Mouse (Mus musculus) left cerebral cortex, postnatal 4 days (tissue): ENCODE data around the gene 2310061I04Rik. TPM values are rescaled to one million over a fixed set of nuclear protein-coding genes. Genes with fewer than 3 reads are reported as not detected.

Experiments used
- DNase-seq: peaks from one replicate; pipeline ENCODE4 v3.0.0-alpha.2; 2022
- intact Hi-C: fragments of 180-260 bp; cut with DNase I; formaldehyde crosslinking; loops from one replicate; pipeline ENCODE4 v1.15.1; 2025
- total RNA-seq, 2 experiments: library from RNA; stranded (reverse); gene quantifications; 2 replicates each; pipeline ENCODE4 v1.2.3; 2021

The 2310061I04Rik gene
- total RNA-seq, 2 experiments from 2014 or later = 59.8 to 69.2 TPM

GRCm38 (mm10) chr17:35870884-35871696 is 26.1 kb downstream of the 2310061I04Rik start:
- DNase-seq = peak; percentile 36
- intact Hi-C loops = no loop called here

DNA sequence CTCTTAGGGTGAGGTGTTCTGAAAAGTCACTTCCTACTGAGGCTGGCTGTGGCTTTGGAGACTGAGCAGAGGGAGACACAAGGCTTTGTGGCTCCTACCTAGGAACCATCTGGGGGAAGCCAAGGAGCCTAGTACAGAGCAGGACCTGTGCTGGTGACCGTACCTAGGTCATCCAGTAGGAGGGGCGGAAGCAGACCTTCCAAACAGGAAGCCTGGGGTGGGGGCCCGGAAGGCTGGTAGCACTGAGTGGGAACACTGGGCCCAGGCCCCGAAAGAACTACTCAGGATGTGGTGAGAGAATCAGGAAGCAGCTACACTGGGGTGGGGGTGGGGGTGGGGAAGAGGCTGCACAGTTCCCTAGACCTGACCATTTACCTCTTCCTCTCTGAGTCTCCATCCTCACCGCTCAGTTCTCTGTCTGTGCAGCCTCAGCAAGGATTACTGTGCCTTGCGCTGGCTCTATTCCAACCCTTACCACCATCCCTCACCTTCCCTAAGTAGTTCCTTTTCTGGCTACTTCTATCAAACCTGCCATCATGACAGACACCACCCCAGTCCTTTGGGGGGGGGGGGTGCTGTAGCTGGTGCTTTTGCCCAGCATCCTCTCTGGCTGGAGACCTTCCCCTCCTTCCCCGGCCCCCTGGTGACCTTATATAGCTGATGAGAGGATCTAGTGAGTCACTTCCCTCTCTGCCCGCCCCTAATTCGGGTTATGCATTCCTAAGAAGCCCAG is 26.9 kb downstream of the 2310061I04Rik start:
- intact Hi-C loops = no loop called here

GRCm38 (mm10) chr17:35869346-35870067 is 27.7 kb downstream of the 2310061I04Rik start:
- DNase-seq = peak; percentile 26
- intact Hi-C loops = no loop called here

More for the DNA sequence above, 26.9 kb downstream of the 2310061I04Rik start:
- DNase-seq = no peak

DNA sequence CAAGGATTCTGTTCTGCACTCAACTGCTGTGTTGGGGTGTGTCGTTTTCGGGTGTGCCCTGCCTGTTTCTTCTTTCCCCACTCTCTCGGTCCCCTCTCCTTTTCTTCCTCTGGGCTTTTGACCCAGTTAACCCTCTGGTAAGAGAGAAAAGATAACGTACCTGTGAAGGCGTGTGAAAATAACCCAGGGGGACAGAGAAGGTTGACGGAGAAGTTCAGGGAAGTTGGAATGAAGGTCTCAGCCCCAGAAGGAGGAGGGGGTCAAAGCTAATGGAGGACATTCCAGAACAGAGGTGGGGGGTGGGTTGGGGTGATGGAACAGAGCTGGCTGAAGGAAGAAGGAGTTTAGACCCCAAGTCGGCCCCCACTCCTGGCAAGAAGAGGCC is 28.3 kb downstream of the 2310061I04Rik start:
- no peak for DNase-seq
- intact Hi-C loops = no loop called here

- intact Hi-C loops = no loop called here
These were observed 28.9 kb downstream of the 2310061I04Rik start for GRCm38 (mm10) chr17:35868165-35868820.

DNA sequence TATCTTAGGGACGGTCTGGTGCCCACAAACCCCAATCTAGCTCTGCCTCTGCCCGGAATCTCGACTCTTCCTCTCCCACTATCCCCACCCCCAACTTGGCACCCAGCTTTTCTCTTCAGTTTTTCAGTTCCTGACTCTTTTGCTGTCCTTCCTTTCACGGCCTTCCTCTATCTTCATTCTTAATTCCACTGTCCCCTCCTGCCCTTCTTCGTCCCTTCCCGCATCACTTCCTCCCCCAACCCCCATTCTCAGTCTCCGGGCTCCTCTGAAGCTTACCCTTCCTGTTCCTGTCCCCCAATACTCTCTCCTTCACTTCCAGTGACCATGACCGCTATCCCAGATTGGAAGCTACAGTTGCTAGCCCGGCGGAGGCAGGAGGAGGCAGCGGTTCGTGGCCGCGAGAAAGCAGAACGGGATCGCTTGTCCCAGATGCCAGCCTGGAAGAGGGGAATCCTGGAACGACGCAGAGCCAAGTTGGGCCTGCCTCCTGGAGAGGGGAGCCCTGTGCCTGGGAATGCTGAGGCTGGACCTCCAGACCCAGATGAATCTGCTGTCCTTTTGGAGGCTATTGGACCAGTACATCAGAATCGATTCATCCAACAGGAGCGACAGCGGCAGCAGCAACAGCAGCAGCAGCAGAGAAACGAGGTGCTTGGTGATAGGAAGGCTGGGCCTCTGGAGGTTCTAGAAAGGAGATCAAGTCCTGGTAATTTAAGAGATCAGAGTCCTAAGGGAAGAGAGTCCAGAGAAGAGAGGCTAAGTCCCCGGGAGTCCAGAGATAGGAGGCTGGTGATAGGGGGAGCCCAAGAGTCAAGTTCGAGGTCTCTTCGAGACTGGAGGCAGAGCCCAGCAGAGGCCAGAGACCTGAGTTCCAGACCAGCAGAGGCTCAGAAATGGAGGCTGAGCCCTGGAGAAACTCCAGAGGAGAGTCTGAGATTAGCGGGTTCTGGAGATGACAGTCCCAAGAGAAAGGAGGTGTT is 30.0 kb downstream of the 2310061I04Rik start:
- DNase-seq = no peak
- intact Hi-C loops = loop anchor here (2.0 kb wide), 1 partner anchor 32 kb away; no protein-coding TSS in a partner anchor

More at GRCm38 (mm10) chr17:35868165-35868820, 28.9 kb downstream of the 2310061I04Rik start:
- DNase-seq = peak; percentile 31

GRCm38 (mm10) chr17:35866281-35866831 is 30.9 kb downstream of the 2310061I04Rik start:
- peak; percentile 76 for DNase-seq
- intact Hi-C loops = loop anchor here (2.0 kb wide), 1 partner anchor 32 kb away; no protein-coding TSS in a partner anchor

DNA sequence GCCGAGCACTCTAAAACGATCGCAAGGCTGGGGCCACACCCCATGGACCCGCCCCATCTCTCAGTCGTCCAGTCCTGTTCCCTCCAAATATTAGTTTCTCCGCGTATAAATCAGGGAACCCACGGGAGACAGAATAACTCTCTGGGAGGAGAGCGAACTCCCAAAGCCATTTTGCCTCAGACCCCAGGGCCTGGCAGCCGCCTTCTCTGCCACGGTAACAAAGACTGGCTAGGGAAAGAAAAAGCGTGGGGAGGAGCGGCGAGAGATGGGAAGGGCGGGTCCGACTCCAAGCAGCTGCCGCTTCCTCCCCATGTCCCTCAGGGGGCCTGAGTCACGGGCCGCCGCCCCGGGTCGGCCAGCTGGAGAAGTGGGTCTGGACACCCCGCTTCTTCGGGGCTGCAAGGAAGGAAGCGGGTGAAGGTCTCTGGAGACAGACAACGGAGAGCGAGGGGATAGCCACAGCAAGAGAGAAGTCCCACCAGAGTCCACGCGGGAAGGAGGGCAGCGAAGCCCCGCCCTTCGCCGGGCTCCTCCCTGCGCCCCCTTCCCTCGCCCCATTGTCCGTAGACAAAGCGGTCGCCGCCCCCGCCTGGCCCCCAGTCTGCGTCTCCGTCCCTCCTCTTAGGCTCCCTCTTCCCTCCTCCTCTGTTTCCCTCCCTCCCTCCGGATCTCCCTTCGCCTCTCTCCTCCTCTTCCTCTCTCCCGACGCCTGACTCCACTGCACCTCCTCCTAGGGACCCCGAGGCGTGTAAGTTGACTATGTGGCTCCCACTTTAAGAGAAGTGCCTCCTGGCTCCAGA is 31.6 kb downstream of the 2310061I04Rik start, which contains the start of gene Ppp1r18:
Gene Ppp1r18 (plus strand): TSS at position 113 of the 800 bp plus-strand sequence.
- peak; percentile 91 for DNase-seq
- intact Hi-C loops = loop anchor here (2.0 kb wide), 1 partner anchor 31 kb away; no protein-coding TSS in a partner anchor

- intact Hi-C loops = no loop called here
These were observed 32.3 kb downstream of the 2310061I04Rik start for GRCm38 (mm10) chr17:35864832-35865353.

DNA sequence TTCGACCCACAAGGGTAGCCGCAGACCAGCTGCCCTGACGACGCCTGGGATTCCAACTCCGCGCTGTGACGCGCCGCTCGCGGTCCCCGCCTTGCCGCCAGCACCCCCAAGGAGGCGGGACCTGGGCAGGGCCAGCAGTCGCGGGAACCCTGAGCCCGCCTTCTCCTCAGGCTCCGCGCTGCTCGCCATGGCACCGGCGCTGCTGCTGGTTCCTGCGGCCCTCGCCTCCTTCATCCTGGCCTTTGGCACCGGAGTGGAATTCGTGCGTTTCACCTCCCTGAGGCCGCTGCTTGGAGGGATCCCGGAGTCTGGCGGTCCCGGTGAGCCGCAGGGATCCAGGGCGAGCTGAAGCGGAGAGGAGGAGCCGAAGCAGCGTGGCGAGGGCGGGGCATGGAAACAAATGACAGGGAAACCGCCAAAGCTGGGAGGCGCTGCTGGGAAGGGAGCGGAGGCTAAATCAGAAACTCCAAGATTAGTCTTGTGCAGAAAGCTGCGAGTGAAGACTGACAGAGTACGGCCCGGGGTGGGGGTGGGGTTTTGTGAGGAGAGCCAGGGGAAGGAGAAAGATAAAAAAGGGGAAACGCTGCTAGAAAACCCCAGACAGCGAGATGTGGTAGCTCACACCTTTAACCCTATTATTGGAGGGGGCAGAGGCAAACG is 35.9 kb downstream of the 2310061I04Rik start, which contains the start of gene Nrm:
Gene Nrm (plus strand): TSS at position 121 of the 660 bp plus-strand sequence.
- intact Hi-C loops = no loop called here
- DNase-seq = peak; percentile 91

More at GRCm38 (mm10) chr17:35864832-35865353, 32.3 kb downstream of the 2310061I04Rik start:
- no peak for DNase-seq

- DNase-seq = no peak
- intact Hi-C loops = no loop called here
These were observed 36.4 kb downstream of the 2310061I04Rik start for GRCm38 (mm10) chr17:35860831-35861197.

DNA sequence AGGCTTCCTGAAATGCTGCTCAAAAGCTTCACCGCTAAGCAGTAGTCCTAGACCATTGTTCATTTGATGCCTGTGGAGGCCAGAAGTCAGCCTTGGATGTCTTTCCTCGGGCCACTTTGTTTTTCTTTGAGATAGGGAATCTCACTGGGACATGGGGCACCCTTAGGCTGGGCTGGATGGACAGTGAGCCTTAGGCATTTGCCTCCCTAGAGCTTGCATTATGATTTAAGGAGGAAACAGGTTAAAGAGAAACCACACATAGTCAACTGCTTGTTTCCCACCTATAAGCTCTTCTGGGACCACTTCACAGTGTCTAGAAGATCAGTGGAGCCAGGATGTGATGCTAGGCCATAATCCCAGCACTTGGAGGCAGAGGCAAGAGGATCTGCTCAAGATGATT is 37.4 kb downstream of the 2310061I04Rik start:
- intact Hi-C loops = no loop called here
- DNase-seq = no peak

DNA sequence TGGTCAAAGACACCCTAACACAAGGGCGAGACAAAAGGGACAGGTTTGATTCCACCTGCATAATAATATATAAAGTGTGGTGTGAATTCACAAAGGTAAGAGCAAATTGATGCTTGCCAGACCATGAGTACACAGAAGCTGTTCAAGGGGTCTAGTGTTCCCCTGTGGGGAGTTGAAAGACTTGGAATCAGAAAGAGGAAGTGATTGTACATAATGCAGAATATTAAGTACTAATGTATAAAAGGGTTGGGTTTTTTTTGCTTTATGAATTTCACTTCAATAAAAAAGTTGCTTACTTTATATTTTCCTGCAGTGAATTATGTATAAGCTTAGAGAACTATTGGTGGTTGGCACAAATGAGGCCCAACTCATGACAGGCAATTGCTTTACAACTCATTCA is 37.9 kb downstream of the 2310061I04Rik start:
- intact Hi-C loops = no loop called here
- no peak for DNase-seq

DNA sequence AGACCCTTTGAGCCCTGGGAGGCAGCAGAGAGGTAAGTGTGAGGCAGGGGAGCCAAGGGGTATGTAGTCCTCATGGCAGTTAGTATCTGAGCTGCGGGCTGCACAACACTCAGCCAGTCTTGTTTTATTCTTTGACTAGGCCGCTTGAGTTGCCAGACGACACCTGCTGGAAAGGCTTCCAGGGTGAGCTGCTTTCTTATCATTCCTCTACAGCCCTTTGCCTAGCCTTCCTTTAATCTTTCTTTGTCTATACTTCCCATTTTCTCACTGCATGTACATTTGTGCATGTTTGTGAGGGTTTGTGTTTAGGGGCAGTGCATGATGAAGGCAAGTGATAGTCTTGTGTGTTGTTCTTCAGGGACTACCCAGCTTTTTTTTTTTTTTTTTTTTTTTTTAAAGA is 46.3 kb downstream of the 2310061I04Rik start:
- no peak for DNase-seq

GRCm38 (mm10) chr17:35848112-35848511 is 49.1 kb downstream of the 2310061I04Rik start:
- DNase-seq = no peak
- intact Hi-C loops = no loop called here

More for the DNA sequence above, 46.3 kb downstream of the 2310061I04Rik start:
- intact Hi-C loops = no loop called here

- intact Hi-C loops = no loop called here
- no peak for DNase-seq
These were observed 53.7 kb downstream of the 2310061I04Rik start for GRCm38 (mm10) chr17:35843514-35843913.
